20 mouse cellular contexts compared by ENCODE assay signal in the genomic region with DNA sequence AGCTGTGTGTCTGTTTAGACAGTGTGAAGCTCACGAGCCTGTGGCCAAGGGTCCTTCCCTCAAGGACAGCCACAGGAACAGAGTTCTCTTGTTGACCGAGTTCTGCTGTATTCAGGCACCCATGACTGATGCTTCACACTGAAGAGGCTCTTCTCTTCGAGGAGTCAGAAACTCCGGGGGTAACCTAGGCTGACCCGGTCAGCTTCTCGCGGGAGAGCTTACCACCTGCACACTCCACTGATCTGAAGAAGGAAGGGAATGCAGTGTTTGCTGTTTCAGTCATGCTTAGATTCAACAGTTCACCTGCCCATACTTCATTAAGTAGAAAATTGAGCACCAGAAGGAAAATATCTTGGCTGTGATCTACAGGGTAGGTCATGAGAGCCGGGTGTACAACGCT. TPM values are rescaled to one million over a fixed set of nuclear protein-coding genes. Genes with fewer than 3 reads are reported as not detected.
A peak's percentile ranks its signal among the peaks of the same experiment; 100 is the strongest.
DNase-seq lines count a peak whose midpoint lies in the region; ATAC-seq and TF ChIP-seq lines count a peak whose summit lies in the region.
"Had no signal": no experiment of that assay in that cellular context is flagged by ENCODE, and none has a peak within 500 bp of the region (broad histone marks: within the 10 kb centered on the region; RNA-seq: fewer than 3 reads in every experiment).

No protein-coding gene starts in this region.

- TF ChIP-seq POLR2A in kidney, adult 2 months (IDR thresholded peaks at IDR 0.05; ENCODE audit: low read depth, low read length), result no peak

- in situ Hi-C loops in Patski (cut with MboI; ENCODE audit: low pct_unique_long_range_greater_than_20kb), result no loop called here

- TF ChIP-seq CTCF in kidney, adult 2 months (conservative IDR thresholded peaks at IDR 0.05; ENCODE audit: insufficient read depth, insufficient read length, low read depth, low read length), result no peak
- TF ChIP-seq CTCF in lung, embryonic 14.5 days (IDR thresholded peaks at IDR 0.05; ENCODE audit: low read depth), result no peak
- no peak for TF ChIP-seq CTCF in Patski (IDR thresholded peaks at IDR 0.05)

- no peak overlapping the region for H3K4me3 ChIP-seq in forebrain, embryonic 10.5 days
- H3K4me3 ChIP-seq in forebrain, embryonic 13.5 days, result no peak overlapping the region
- H3K4me3 ChIP-seq in kidney, embryonic 15.5 days (replicated peaks), result no peak overlapping the region
- H3K4me3 ChIP-seq in kidney, adult 2 months (ENCODE audit: insufficient read depth, low read depth, low read length), result no peak overlapping the region
- H3K4me3 ChIP-seq in lung, embryonic 14.5 days (ENCODE audit: low read depth, low read length), result no peak overlapping the region
- no peak overlapping the region for H3K4me3 ChIP-seq in liver, embryonic 11.5 days (ENCODE audit: low read depth, low read length)
- H3K4me3 ChIP-seq: embryonic facial prominence, embryonic 12.5 days; forebrain, embryonic 12.5 days; heart, embryonic 12.5 days had no signal

- DNase-seq in forebrain, embryonic 10.5 days (ENCODE audit: extremely low spot score, low spot score), result peak; percentile 11
- no peak for DNase-seq in kidney, adult 2 months
- no peak for DNase-seq in lung, embryonic 14.5 days
- no peak for DNase-seq in lung, adult 18-20 months
- DNase-seq in Patski (ENCODE audit: low read depth, low spot score), result no peak
- no peak for DNase-seq in liver, embryonic 11.5 days (ENCODE audit: low spot score)
- DNase-seq: adrenal gland, postnatal 10 days; B cell, adult 2 months; cerebellum, adult 11 months; cerebellum, adult 8-10 months; cerebellum, postnatal 14 days; forebrain, postnatal 0 days; heart, postnatal 36 days had no signal

- H3K27me3 ChIP-seq in forebrain, embryonic 10.5 days (ENCODE audit: poor library complexity, severe bottlenecking), result no peaks in the 10 kb centered on the region
- H3K27me3 ChIP-seq in forebrain, embryonic 13.5 days, result no peaks in the 10 kb centered on the region
- H3K27me3 ChIP-seq in kidney, embryonic 15.5 days, result no peaks in the 10 kb centered on the region
- H3K27me3 ChIP-seq in kidney, adult 2 months (replicated peaks; ENCODE audit: control insufficient read depth, insufficient read depth, low read length), result no peaks in the 10 kb centered on the region
- no peaks in the 10 kb centered on the region for H3K27me3 ChIP-seq in lung, embryonic 14.5 days (ENCODE audit: insufficient read depth, low read length)
- H3K27me3 ChIP-seq in Patski, result no peaks in the 10 kb centered on the region
- 0 out of 2 replicates have a peak, but pooled peaks cover 2% of the 10 kb centered on the region for H3K27me3 ChIP-seq in liver, embryonic 11.5 days (replicated peaks; ENCODE audit: control insufficient read depth, insufficient read depth, low read length)
- H3K27me3 ChIP-seq: embryonic facial prominence, embryonic 12.5 days; forebrain, embryonic 12.5 days had no signal

- no peak overlapping the region for H3K27ac ChIP-seq in forebrain, embryonic 10.5 days
- H3K27ac ChIP-seq in forebrain, embryonic 13.5 days, result no peak overlapping the region
- H3K27ac ChIP-seq in kidney, embryonic 15.5 days, result peak overlapping the region; percentile 10; the same call in 1 of the 2 replicates
- no peak overlapping the region for H3K27ac ChIP-seq in kidney, adult 2 months (ENCODE audit: insufficient read depth, low read depth, low read length)
- H3K27ac ChIP-seq in lung, embryonic 14.5 days (ENCODE audit: low read depth), result peak overlapping the region; percentile 45; the same call in 1 of the 2 replicates
- no peak overlapping the region for H3K27ac ChIP-seq in liver, embryonic 11.5 days (ENCODE audit: low read depth, low read length)
- H3K27ac ChIP-seq: embryonic facial prominence, embryonic 12.5 days; forebrain, embryonic 12.5 days had no signal

- no peak overlapping the region for H3K9ac ChIP-seq in forebrain, embryonic 13.5 days
- no peak overlapping the region for H3K9ac ChIP-seq in kidney, embryonic 15.5 days
- H3K9ac ChIP-seq in lung, embryonic 14.5 days, result no peak overlapping the region
- no peak overlapping the region for H3K9ac ChIP-seq in liver, embryonic 11.5 days (ENCODE audit: low read depth, low read length)
- H3K9ac ChIP-seq: embryonic facial prominence, embryonic 12.5 days; forebrain, embryonic 12.5 days; forebrain, postnatal 0 days; heart, embryonic 12.5 days had no signal

- 89% methylated on average over 9 of the region's 9 CpGs for WGBS in forebrain, embryonic 10.5 days
- 85% methylated on average over 9 of the region's 9 CpGs for WGBS in forebrain, embryonic 13.5 days
- WGBS in kidney, embryonic 15.5 days, result 51% methylated on average over 9 of the region's 9 CpGs
- 41% methylated on average over 9 of the region's 9 CpGs for WGBS in kidney, adult 2 months
- WGBS in lung, embryonic 14.5 days, result 55% methylated on average over 9 of the region's 9 CpGs
- WGBS in liver, embryonic 11.5 days, result 79% methylated on average over 9 of the region's 9 CpGs

- no peaks in the 10 kb centered on the region for H3K36me3 ChIP-seq in forebrain, embryonic 10.5 days (replicated peaks)
- no peaks in the 10 kb centered on the region for H3K36me3 ChIP-seq in forebrain, embryonic 13.5 days (ENCODE audit: poor library complexity, severe bottlenecking)
- no peaks in the 10 kb centered on the region for H3K36me3 ChIP-seq in kidney, embryonic 15.5 days
- no peaks in the 10 kb centered on the region for H3K36me3 ChIP-seq in kidney, adult 2 months (ENCODE audit: control insufficient read depth, insufficient read depth, low read length)
- no peaks in the 10 kb centered on the region for H3K36me3 ChIP-seq in lung, embryonic 14.5 days (ENCODE audit: insufficient read depth)
- no peaks in the 10 kb centered on the region for H3K36me3 ChIP-seq in liver, embryonic 11.5 days (ENCODE audit: control insufficient read depth, insufficient read depth, low read length)
- H3K36me3 ChIP-seq: embryonic facial prominence, embryonic 12.5 days; forebrain, embryonic 12.5 days; G1E; heart, embryonic 12.5 days had no signal

- POLR2A ChIA-PET in Patski (lab: Charles Lee), result no interaction called here

- no peak for ATAC-seq in forebrain, embryonic 13.5 days
- peak; percentile 77 for ATAC-seq in kidney, embryonic 15.5 days (replicated peaks; ENCODE audit: low FRiP score)
- ATAC-seq in lung, embryonic 14.5 days (ENCODE audit: insufficient read depth), result no peak
- peak; percentile 57 for ATAC-seq in Patski
- no peak for ATAC-seq in liver, embryonic 11.5 days (replicated peaks; ENCODE audit: low FRiP score)
- ATAC-seq: CD4-positive, CD25-positive, alpha-beta regulatory T cell, adult 4 months; forebrain, postnatal 0 days had no signal

- no peaks in the 10 kb centered on the region for H3K9me3 ChIP-seq in forebrain, embryonic 10.5 days
- no peaks in the 10 kb centered on the region for H3K9me3 ChIP-seq in forebrain, embryonic 13.5 days (replicated peaks)
- H3K9me3 ChIP-seq in kidney, embryonic 15.5 days (replicated peaks), result no peaks in the 10 kb centered on the region
- H3K9me3 ChIP-seq in lung, embryonic 14.5 days (ENCODE audit: low read depth, low read length), result no peaks in the 10 kb centered on the region
- no peaks in the 10 kb centered on the region for H3K9me3 ChIP-seq in liver, embryonic 11.5 days (ENCODE audit: control insufficient read depth, low read length)
- H3K9me3 ChIP-seq: forebrain, embryonic 12.5 days; G1E; heart, embryonic 12.5 days had no signal

- H3K4me1 ChIP-seq in forebrain, embryonic 10.5 days, result 0 out of 2 replicates have a peak, but pooled peaks cover 6% of the 10 kb centered on the region
- no peaks in the 10 kb centered on the region for H3K4me1 ChIP-seq in forebrain, embryonic 13.5 days
- peaks cover 21% of the 10 kb centered on the region for H3K4me1 ChIP-seq in kidney, embryonic 15.5 days
- H3K4me1 ChIP-seq in kidney, adult 2 months (ENCODE audit: control insufficient read depth, insufficient read depth, low read length), result peaks cover 4% of the 10 kb centered on the region; the same call in 1 of the 2 replicates
- H3K4me1 ChIP-seq in lung, embryonic 14.5 days (ENCODE audit: insufficient read depth), result peaks cover 3% of the 10 kb centered on the region
- H3K4me1 ChIP-seq in liver, embryonic 11.5 days (replicated peaks; ENCODE audit: control insufficient read depth, insufficient read depth, low read length), result 0 out of 2 replicates have a peak, but pooled peaks cover 3% of the 10 kb centered on the region
- H3K4me1 ChIP-seq: embryonic facial prominence, embryonic 12.5 days; forebrain, embryonic 12.5 days had no signal

- CTCF ChIA-PET in Patski (lab: Charles Lee), result interaction anchor here (0.9 kb wide), 1 partner anchor 9 kb away, joined by 4 read pairs; the partner anchor contains the start of gene St6gal1

- no peak overlapping the region for H3K4me2 ChIP-seq in forebrain, embryonic 13.5 days
- H3K4me2 ChIP-seq in kidney, embryonic 15.5 days, result no peak overlapping the region
- no peak overlapping the region for H3K4me2 ChIP-seq in lung, embryonic 14.5 days
- H3K4me2 ChIP-seq in liver, embryonic 11.5 days, result no peak overlapping the region
- H3K4me2 ChIP-seq: embryonic facial prominence, embryonic 12.5 days; forebrain, embryonic 12.5 days; heart, embryonic 12.5 days had no signal

RNA-seq across cellular contexts. Expression of gene St6gal1, which starts 8.2 kb away (rescaled TPM):
- polyA plus RNA-seq in forebrain, embryonic 10.5 days (2016; fragmentation: Nextera tagmentation; extraction: Ambion mirVana), result 18.4 and 19.7 TPM in 2 replicates
- polyA plus RNA-seq in forebrain, embryonic 13.5 days (2015; fragmentation: Nextera tagmentation; extraction: Ambion mirVana), result 37.8 and 39.5 TPM in 2 replicates
- polyA plus RNA-seq in kidney, embryonic 15.5 days (2015; fragmentation: Nextera tagmentation; extraction: Ambion mirVana), result 22.6 and 25.5 TPM in 2 replicates
- polyA plus RNA-seq in kidney, adult 2 months (2012; rRNA removed), result 9.1 and 10.1 TPM in 2 replicates
- polyA plus RNA-seq in lung, embryonic 14.5 days (2014; fragmentation: Nextera tagmentation; extraction: Ambion mirVana), result 58.8 and 60.3 TPM in 2 replicates
- 63.1 TPM for polyA plus RNA-seq in Patski (2021)
- polyA plus RNA-seq in liver, embryonic 11.5 days (2014; fragmentation: Nextera tagmentation; extraction: Ambion mirVana), result 16.1 and 18.7 TPM in 2 replicates

Comparison
In these comparisons a context has a peak if more than half of its experiments do, and no peak if none do; other contexts are left out.
1. H3K27ac ChIP-seq: peak in kidney, embryonic 15.5 days (single experiment) and lung, embryonic 14.5 days (single experiment); none in forebrain, embryonic 10.5 days (single experiment), forebrain, embryonic 13.5 days (single experiment), kidney, adult 2 months (single experiment) and liver, embryonic 11.5 days (single experiment).
2. ATAC-seq: peak in kidney, embryonic 15.5 days (single experiment) and Patski (single experiment); none in forebrain, embryonic 13.5 days (single experiment), lung, embryonic 14.5 days (single experiment) and liver, embryonic 11.5 days (single experiment).